Mouse (Mus musculus) layer of hippocampus, adult 9-11 months (tissue): Measurements from ENCODE around the gene Ppp2r5e.
"Not testable (repeated sequence)": the region's sequence is repeated elsewhere in the genome, so short reads cannot be mapped to it uniquely, and the experiment has no call there.

ENCODE experiments used
- DNase-seq: peaks from one replicate; pipeline ENCODE4 v3.0.0; 2022

Ppp2r5e gene

DNA sequence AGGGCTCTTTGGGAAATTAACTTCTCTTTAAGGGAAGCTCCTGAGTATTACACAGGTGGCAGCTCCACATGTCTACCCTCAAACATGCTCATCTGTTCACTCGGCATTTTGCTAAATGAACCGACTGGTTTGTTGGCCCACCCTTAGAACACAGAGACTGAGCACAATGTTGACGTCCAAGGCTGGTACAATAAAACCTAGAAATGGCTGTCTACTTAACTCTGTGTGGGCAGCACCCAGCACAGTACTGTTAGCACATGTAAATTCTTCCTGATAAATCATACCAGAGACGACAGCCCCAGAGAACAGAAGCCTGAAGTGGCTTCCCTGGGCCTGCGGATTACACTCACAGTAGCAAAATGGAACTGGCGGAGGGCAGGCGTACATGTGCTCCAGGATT, 59.5 kb downstream of the Ppp2r5e start:
- peak; percentile 55 for DNase-seq

DNA sequence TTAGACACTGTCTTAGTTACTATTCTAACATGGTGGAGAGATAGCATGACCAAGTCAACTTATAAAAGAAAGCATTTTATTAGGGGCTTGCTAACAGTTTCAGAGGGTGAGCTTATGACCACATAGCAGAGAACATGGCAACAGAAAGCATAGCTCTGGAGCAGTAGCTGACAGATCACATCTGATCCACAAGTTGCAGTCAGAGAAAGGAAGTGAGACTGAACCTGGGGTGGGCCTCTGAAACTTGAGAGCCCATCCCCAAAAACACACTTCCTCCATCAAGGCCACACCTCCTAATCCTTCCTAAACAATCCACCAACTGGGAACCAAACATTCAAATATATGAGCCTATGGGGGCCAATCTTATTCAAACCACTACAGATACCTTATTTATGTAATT, 62.9 kb downstream of the Ppp2r5e start:
- no peak for DNase-seq

DNA sequence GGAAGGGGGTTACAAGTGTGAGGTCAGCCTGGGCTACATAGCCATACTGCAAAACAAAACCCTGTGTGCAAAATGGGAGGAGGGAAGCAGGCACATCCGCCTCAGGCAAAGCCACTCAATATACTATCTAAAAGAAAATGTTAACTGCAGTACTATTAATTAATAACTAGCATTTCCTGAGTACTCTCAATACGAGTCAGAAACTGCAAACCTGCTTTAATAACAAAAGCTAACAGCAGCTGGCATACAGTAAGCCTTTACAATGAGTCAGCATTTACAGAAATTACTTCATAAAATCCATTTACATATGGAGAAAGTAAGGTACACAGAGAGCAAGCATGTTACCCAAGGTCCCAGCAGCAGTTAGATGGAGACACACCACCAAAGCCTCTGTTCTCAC, 64.2 kb downstream of the Ppp2r5e start:
- DNase-seq = no peak

DNA sequence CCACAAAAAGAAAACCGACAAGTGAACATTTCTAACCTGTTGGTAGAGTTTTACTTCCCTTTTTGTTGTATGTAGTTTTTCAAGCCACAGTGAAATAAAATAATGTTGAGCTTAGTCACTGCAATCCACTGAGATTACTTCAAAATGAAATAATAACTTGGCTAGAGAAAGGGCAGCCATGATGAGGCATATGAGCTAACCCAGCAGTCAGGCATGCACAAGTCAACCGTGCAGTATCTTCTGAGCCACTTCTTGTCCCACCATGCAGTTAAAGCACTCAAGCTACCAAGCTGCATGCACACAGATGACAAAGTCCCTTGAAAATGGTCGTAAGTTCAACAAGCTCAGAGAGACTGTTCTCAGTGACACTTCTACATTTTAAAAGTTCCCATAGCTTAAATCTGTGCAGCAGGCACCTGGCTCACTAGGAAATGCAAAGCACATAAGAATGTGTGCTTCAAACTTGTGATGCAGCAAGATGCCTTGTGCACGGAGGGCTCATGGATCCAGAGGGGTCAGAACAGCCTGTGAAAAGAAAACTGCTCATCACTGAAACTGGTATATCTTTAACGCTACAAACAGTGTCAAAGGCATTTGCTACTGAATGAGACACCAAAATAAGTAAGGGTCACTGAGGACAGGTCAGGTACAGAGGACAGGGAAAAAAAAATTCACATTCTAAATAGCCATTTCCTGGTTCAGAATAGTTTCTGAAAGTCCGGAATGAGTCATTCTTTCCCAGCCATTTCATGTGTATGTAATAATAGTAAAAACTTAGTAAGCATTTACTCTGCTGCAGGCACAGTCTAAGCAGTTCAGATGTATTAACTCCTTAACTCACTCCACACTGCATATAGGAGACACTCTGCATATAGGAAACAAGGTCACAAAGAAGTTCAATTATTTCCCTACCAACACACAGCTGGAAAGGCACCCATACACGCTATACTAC, 66.9 kb downstream of the Ppp2r5e start:
- no peak for DNase-seq

- DNase-seq = no peak
These were observed 67.7 kb downstream of the Ppp2r5e start for GRCm38 (mm10) chr12:75528300-75528699.

DNA sequence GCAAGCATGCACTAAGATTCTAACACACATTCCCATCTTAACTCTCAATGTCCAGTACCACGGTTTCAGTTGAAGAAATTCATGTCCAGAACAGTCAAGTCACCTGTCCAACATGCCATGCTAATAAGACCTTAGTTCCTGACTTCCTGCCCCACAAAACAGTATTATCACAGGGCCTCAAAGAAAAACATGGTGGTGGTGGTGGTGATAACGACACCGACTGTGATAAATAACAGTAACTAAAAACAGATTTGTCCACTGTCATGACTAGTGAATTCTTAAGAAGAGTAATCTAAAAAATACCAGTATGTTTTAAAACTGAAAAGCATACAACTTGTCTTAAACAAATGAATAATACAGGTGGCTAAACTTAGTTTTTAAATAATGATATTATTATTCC, 71.8 kb downstream of the Ppp2r5e start:
- DNase-seq = no peak

GRCm38 (mm10) chr12:75522931-75523330, 73.1 kb downstream of the Ppp2r5e start:
- no peak for DNase-seq

- no peak for DNase-seq
These were observed 73.7 kb downstream of the Ppp2r5e start for GRCm38 (mm10) chr12:75522360-75522759.

DNA sequence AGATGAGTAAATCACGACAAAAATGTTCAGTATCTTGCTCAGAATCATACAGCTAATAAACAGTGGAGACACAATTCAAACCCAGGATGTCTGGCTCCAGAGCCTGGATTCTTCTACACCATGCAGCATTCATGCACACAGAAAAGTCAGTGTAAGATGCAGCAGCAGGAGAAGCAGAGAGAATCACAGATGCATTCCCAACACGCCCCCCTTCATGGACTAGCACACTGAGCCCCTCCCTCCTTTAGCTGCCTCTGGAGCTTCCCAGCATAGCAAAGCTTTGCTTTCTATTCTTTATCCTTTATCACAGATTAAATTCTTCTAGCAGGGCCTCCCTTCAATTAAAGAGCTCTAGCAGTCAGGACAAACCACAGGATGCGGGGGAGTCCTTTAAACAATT, 75.7 kb downstream of the Ppp2r5e start:
- DNase-seq = no peak

DNA sequence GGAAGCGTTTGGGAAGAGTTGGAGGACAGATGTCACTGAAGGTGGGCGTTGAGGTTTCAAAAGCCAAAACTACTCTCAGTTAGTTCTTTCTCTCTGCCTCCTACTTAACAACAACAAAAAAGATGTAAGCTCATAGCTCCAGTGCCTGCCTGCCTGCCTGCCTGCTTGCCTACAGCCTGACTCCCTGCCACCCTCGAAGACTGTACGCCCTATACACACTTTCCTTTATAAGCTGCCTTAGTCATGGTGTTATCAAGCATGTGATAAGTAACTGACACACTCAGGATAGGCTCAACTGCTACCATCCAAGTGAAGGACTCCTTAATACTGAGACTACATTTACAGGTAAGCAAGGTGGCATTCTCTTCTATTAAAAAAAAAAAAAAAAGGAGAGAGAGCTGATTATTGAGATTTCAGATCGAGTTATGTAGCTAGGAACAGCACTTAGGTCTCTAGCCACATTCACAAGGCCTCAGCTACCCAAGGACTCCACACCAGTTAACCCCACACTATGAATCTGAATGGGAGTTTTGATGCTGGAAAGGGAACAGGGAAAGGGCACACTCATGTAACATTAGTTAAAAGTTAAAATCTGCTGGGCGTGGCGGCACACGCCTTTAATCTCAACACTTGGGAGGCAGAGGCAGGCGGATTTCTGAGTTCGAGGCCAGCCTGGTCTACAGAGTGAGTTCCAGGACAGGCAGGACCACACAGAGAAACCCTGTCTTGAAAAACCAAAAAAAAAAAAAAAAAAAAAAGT, 76.7 kb downstream of the Ppp2r5e start:
- DNase-seq = no peak

DNA sequence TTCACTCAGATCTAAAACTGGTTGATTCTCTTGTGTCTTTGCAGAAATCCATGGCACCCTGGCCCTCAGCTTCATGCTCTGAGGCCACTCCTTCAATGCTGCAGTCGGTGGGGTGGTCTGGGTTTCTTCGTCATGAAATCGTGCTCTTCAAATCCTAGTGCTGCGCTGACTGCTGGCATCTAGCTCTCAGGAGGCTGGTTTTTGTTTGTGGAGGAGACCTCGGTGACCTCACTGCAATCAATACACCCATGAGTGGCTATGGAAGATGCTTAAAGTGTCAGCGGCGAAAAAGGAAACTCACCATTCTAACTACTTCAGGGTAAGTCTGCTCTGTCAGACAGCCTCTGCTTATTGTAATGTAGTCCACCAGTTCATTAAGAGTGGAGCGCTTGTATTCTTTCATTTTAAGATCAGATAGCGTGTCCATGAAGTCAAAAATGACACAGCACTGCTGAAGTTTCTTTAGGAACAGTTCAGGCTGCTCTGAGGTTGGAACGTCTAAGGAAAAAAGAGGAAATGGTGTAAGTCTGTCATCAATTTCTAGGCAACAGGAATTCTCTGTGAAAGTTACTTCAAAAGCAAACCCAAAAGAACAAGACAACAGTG, 80.6 kb downstream of the Ppp2r5e start:
- DNase-seq = no peak

DNA sequence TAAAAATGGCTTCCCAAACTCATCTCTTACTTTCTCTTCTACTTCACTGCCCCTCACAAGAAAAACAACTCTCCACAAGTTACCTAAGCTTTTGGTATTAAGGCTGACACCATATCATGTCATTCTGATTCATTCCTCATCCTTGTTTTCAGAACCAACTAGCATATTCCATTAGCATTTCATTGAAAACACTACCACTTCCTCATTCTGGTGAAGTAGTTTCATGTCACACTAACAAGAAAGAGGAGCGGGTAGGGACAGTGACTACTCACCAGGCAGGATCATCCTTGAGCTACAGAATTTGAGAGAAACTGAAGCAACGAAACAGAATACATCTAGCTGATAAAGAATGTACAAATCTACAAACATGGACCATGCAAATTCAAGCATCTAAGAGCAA, 84.5 kb downstream of the Ppp2r5e start:
- DNase-seq = no peak

GRCm38 (mm10) chr12:75504991-75505650, 90.9 kb downstream of the Ppp2r5e start:
- DNase-seq = no peak

- DNase-seq = no peak
These were observed 93.4 kb downstream of the Ppp2r5e start for GRCm38 (mm10) chr12:75502664-75503063.

DNA sequence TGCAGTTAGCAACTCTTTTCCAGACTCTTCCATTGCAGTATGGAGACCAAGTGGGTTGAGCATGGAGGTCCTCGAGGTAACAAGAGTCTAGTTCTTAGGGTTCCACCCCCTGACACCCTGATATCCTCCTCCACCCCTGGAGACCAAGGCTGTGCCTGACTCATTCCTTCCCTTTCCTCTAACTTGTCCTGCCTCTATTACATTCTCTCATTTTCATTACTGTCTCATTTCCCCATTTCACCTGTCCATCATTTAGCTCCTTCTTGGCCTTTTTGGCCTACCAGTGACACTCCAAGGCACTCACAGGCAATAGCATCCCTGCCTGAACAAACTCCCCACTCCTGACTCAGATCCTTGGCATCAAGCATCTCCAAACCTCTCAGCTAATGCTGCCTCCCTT, 98.3 kb downstream of the Ppp2r5e start:
- DNase-seq = no peak

DNA sequence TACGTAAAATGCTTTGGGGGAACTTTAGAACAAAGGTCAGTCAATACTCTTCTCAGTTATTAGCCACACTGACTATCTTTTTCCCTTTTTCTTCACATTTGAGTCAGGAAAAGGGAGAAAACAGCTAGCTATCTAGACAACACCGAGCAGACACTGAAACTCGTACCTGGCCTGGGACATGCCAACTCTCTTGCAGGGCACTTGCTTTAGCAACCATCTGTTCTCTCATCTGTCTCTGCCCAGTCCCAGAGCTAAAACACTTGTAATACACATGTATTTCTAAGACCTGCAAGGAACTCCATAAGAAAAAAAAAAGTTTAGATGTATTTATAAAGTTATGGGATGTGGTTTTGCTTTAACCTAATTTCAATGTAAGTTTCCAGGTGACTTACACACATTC, 100.4 kb downstream of the Ppp2r5e start:
- no peak for DNase-seq

- no peak for DNase-seq
These were observed 101.4 kb downstream of the Ppp2r5e start for GRCm38 (mm10) chr12:75494643-75495042.

- no peak for DNase-seq
These were observed 103.3 kb downstream of the Ppp2r5e start for GRCm38 (mm10) chr12:75492549-75493327.

- DNase-seq = not testable (repeated sequence)
These were observed 103.9 kb downstream of the Ppp2r5e start for GRCm38 (mm10) chr12:75492148-75492547.

DNA sequence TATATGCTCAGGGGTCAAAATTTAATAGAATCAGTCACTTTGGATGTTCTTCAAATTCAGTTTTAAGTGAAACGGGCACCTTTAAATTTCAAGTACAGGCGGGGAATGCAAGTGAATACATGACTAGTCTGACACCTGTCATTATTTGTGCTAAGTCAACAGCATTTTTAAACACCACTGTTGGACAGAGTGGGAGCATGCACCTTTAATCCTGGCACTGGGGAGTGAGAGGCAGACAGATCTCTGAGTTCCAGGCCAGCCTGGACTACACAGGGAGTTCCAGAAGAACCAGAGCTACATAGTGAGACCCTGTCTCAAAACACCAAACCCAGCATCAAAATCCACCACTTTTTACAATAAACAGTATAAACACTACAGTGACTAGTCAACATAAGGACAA, 108.5 kb downstream of the Ppp2r5e start:
- DNase-seq = no peak

GRCm38 (mm10) chr12:75486568-75487286, 109.3 kb downstream of the Ppp2r5e start:
- no peak for DNase-seq

DNA sequence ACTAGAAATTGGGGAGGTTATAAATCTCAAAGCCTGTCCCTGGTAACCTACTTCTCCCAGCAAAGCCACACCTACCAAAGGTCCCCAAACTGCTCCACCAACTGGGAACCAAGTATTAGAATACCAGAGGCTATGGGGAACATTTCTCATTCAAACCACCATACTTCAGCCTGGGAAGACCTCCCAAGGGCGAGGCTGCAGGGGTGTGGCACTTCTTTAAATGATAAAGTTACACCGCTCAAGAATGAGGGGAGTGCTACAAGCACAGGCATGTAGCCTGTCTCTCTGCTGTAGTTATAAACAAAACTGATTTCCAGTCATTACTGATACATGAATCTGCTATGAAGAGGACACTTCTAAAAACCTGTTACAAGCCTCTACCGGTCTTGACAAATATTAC, 113.3 kb downstream of the Ppp2r5e start:
- DNase-seq = no peak
